Mouse (Mus musculus) CH12.LX (cell line): ENCODE data around the gene Btd. TPM values are rescaled to one million over a fixed set of nuclear protein-coding genes. Genes with fewer than 3 reads are reported as not detected.

Experiments used
- DNase-seq: peaks from one replicate; pipeline ENCODE4 v3.0.0-alpha.2; 2013; ENCODE audit errors: extremely low read depth
- H3K27ac ChIP-seq: 2 replicates; pipeline ENCODE4 v1.5.1; 2012; ENCODE audit warnings: low read depth, mild to moderate bottlenecking, control low read depth, moderate library complexity; ENCODE audit not compliant: insufficient read depth
- H3K27me3 ChIP-seq: replicated peaks from 2 replicates; pipeline ENCODE3; 2012; ENCODE audit warnings: inconsistent platforms
- H3K36me3 ChIP-seq, 2 experiments: replicated peaks in 1 of 2; 2 replicates each; pipeline versions ENCODE3 to v1.6.1; 2012; ENCODE audit warnings: inconsistent platforms in 1 of 2, low read length in 1 of 2, mild to moderate bottlenecking in 1 of 2, mixed read lengths in 1 of 2, moderate library complexity in 1 of 2; ENCODE audit not compliant: control insufficient read depth in 1 of 2, insufficient read depth in 1 of 2
- H3K4me1 ChIP-seq, 2 experiments: 2 replicates each; pipeline ENCODE4 v1.6.1; 2012; ENCODE audit warnings: inconsistent platforms in 1 of 2, moderate library complexity in 1 of 2; ENCODE audit not compliant: insufficient read depth in 2 of 2, control insufficient read depth in 1 of 2
- H3K4me2 ChIP-seq: 2 replicates; pipeline ENCODE4 v1.6.1; 2012; ENCODE audit warnings: low read depth, mild to moderate bottlenecking, control low read depth; ENCODE audit not compliant: poor library complexity, insufficient read depth, severe bottlenecking
- H3K4me3 ChIP-seq, 3 experiments: fragments of 150-350 bp in 1 of 3; sonication (generic) in 1 of 3; replicated peaks in 1 of 3; 2 replicates each; pipeline versions ENCODE3 to v1.5.1; 2011 to 2012; ENCODE audit warnings: low read depth in 2 of 3, low read length in 2 of 3, mild to moderate bottlenecking in 2 of 3, moderate library complexity in 2 of 3, control low read depth in 1 of 3, improper control_type of control experiment in 1 of 3, inconsistent platforms in 1 of 3, mixed read lengths in 1 of 3; ENCODE audit not compliant: poor library complexity in 1 of 3
- H3K79me2 ChIP-seq: replicated peaks from 2 replicates; pipeline ENCODE4 v1.6.1; 2012; ENCODE audit warnings: mild to moderate bottlenecking, moderate library complexity; ENCODE audit not compliant: control insufficient read depth, poor library complexity, insufficient read depth, severe bottlenecking; ENCODE audit errors: extremely low read depth
- H3K9ac ChIP-seq: 2 replicates; pipeline ENCODE4 v1.6.1; 2012; ENCODE audit warnings: low read depth, mild to moderate bottlenecking, control low read depth, moderate library complexity; ENCODE audit not compliant: insufficient read depth
- H3K9me3 ChIP-seq: replicated peaks from 2 replicates; pipeline ENCODE3; 2012; ENCODE audit warnings: low read length, inconsistent platforms, mixed read lengths
- BHLHE40 ChIP-seq: IDR thresholded peaks from 2 replicates; pipeline ENCODE4 v1.6.1; 2011; ENCODE audit warnings: mild to moderate bottlenecking, low read depth, low read length, improper control_type of control experiment
- CHD1 ChIP-seq: IDR thresholded peaks from 2 replicates; pipeline ENCODE4 v1.6.1; 2012; ENCODE audit warnings: low read depth, low read length, improper control_type of control experiment, inconsistent platforms
- CHD2 ChIP-seq: IDR thresholded peaks from 2 replicates; pipeline ENCODE4 v1.6.1; 2011; ENCODE audit warnings: low read length, improper control_type of control experiment
- CTCF ChIP-seq, 2 experiments: IDR thresholded peaks in 1 of 2; conservative IDR thresholded peaks in 1 of 2; 2 replicates each; pipeline ENCODE4 v1.5.1; 2011 to 2012; ENCODE audit warnings: low read depth in 2 of 2, low read length in 2 of 2, improper control_type of control experiment in 1 of 2, inconsistent platforms in 1 of 2, mild to moderate bottlenecking in 1 of 2, moderate library complexity in 1 of 2
- E2F4 ChIP-seq: IDR thresholded peaks from 2 replicates; pipeline ENCODE4 v1.6.1; 2011; ENCODE audit warnings: low read depth, low read length, improper control_type of control experiment; ENCODE audit not compliant: insufficient replicate concordance
- ELF1 ChIP-seq: IDR thresholded peaks from 2 replicates; pipeline ENCODE4 v1.6.1; 2014; ENCODE audit warnings: low read depth, mild to moderate bottlenecking, inconsistent platforms, low read length, improper control_type of control experiment
- ETS1 ChIP-seq: conservative IDR thresholded peaks from 2 replicates; pipeline ENCODE4 v1.6.1; 2012; ENCODE audit warnings: low read depth, mild to moderate bottlenecking, inconsistent platforms, low read length, improper control_type of control experiment, moderate library complexity
- HCFC1 ChIP-seq: IDR thresholded peaks from 2 replicates; pipeline ENCODE4 v1.6.1; 2012; ENCODE audit warnings: low read depth, mild to moderate bottlenecking, inconsistent platforms, low read length, improper control_type of control experiment
- JUN ChIP-seq: IDR thresholded peaks from 2 replicates; pipeline ENCODE4 v1.6.1; 2011; ENCODE audit warnings: low read depth, mild to moderate bottlenecking, low read length, improper control_type of control experiment, moderate library complexity; ENCODE audit not compliant: insufficient read depth
- MYC ChIP-seq: IDR thresholded peaks from 2 replicates; pipeline ENCODE4 v1.6.1; 2011; ENCODE audit warnings: low read depth, mild to moderate bottlenecking, improper control_type of control experiment, low read length
- NRF1 ChIP-seq: IDR thresholded peaks from 2 replicates; pipeline ENCODE4 v1.6.1; 2014; ENCODE audit warnings: low read depth, mild to moderate bottlenecking, inconsistent platforms, low read length, improper control_type of control experiment, moderate library complexity
- POLR2A ChIP-seq: IDR thresholded peaks from 2 replicates; pipeline ENCODE4 v1.6.1; 2011; ENCODE audit warnings: low read depth, mild to moderate bottlenecking, improper control_type of control experiment, low read length
- POLR2AphosphoS2 ChIP-seq: IDR thresholded peaks from 2 replicates; pipeline ENCODE4 v1.6.1; 2011; ENCODE audit warnings: low read depth, low read length, improper control_type of control experiment
- RAD21 ChIP-seq: IDR thresholded peaks from 2 replicates; pipeline ENCODE4 v1.6.1; 2011; ENCODE audit warnings: low read depth, mild to moderate bottlenecking, low read length, improper control_type of control experiment, moderate library complexity
- RCOR1 ChIP-seq: conservative IDR thresholded peaks from 2 replicates; pipeline ENCODE4 v1.6.1; 2012; ENCODE audit warnings: low read depth, mild to moderate bottlenecking, inconsistent platforms, low read length, improper control_type of control experiment
- UBTF ChIP-seq: IDR thresholded peaks from 2 replicates; pipeline ENCODE4 v1.6.1; 2012; ENCODE audit warnings: low read depth, mild to moderate bottlenecking, inconsistent platforms, low read length, improper control_type of control experiment, moderate library complexity
- ZC3H11A ChIP-seq: IDR thresholded peaks from 2 replicates; pipeline ENCODE4 v1.6.1; 2012; ENCODE audit warnings: low read depth, mild to moderate bottlenecking, inconsistent platforms, low read length, improper control_type of control experiment
- ZNF384 ChIP-seq: IDR thresholded peaks from 2 replicates; pipeline ENCODE4 v1.6.1; 2012; ENCODE audit warnings: low read depth, low read length, improper control_type of control experiment, inconsistent platforms
- dilution Hi-C: fragments of 300-500 bp; cut with MboI; formaldehyde crosslinking; loops from 2 replicates; pipeline ENCODE4 v1.14.3; 2020; ENCODE audit warnings: low sequenced_read_pairs; ENCODE audit not compliant: extremely low pct_unique_long_range_greater_than_20kb, extremely low pct_ligation_motif_present
- in situ Hi-C: fragments of 300-500 bp; cut with MboI; formaldehyde crosslinking; loops from 3 replicates; pipeline ENCODE4 v1.14.3; 2019; ENCODE audit warnings: low sequenced_read_pairs, low pct_ligation_motif_present, low pct_unique_long_range_greater_than_20kb, mixed read lengths
- polyA plus RNA-seq: library from polyadenylated mRNA; unstranded; fragments of >175 nt; gene quantifications from 2 replicates; pipeline ENCODE4 v1.2.1, GENCODE M21; 2012; ENCODE audit warnings: low read depth; ENCODE audit not compliant: insufficient read length
- total RNA-seq, 2 experiments: library from RNA; depleted of rRNA; stranded (reverse); fragments of 300-350 nt in 1 of 2; fragments of >200 nt in 1 of 2; gene quantifications; 2 replicates each; pipeline ENCODE4 v1.2.3; 2012 to 2014

Btd gene
- total and polyA plus RNA-seq, 3 experiments: 16.2 to 25.4 (median 23.0) TPM

GRCm38 (mm10) chr14:31652106-31652505 is 11.3 kb downstream of the Btd start:
- DNase-seq: no peak
- Histone ChIP-seq H3K4me2 (no peak overlapping the region), H3K27me3 (no peaks in the 10 kb centered on the region), H3K4me1 (peaks cover 16 to 48% of the 10 kb centered on the region in 2 experiments), H3K79me2 (no peaks in the 10 kb centered on the region; the same call in 1 of the 2 replicates), H3K36me3 (peaks cover 0 to 2% of the 10 kb centered on the region in 2 experiments), H3K9ac (no peak overlapping the region), H3K27ac (no peak overlapping the region), H3K9me3 (peaks cover 3% of the 10 kb centered on the region), H3K4me3 (no peak overlapping the region)
- TF ChIP-seq JUN (no peak), HCFC1 (no peak), ZC3H11A (no peak), RAD21 (no peak), RCOR1 (no peak), E2F4 (no peak), BHLHE40 (no peak), UBTF (no peak), CHD1 (no peak), POLR2A (no peak), ETS1 (no peak), POLR2AphosphoS2 (no peak), CHD2 (no peak)
- dilution Hi-C loops (no loop called here), in situ Hi-C loops (loop anchor here (5.0 to 10.0 kb wide), 3 partner anchors 130 to 433 kb away; partner anchors contain the start of genes Dph3 and Oxnad1)

- TF ChIP-seq MYC (no peak), RAD21 (peak; percentile 6; the same call in 1 of the 2 replicates), CTCF (conservative IDR thresholded peaks at IDR 0.05 in 1 of 2, IDR thresholded peaks at IDR 0.05 in 1 of 2; ENCODE audit: low read depth in 2 of 2, low read length in 2 of 2) (no peak), NRF1 (no peak), ELF1 (no peak), POLR2AphosphoS2 (no peak), ZNF384 (no peak)
- TF ChIP-seq, all 38 proteins: peak for 1
- in situ Hi-C loops (loop anchor here (5.0 to 10.0 kb wide), 3 partner anchors 130 to 432 kb away; partner anchors contain the start of genes Dph3 and Oxnad1), dilution Hi-C loops (no loop called here)
- Histone ChIP-seq H3K4me1 (peaks cover 20 to 53% of the 10 kb centered on the region in 2 experiments), H3K4me3 (peak overlapping the region in 1 of 3 experiments; percentile 34), H3K27ac (0 out of 2 replicates have a peak overlapping the region, but pooled peaks have one; percentile 29), H3K79me2 (no peaks in the 10 kb centered on the region; the same call in 1 of the 2 replicates), H3K9me3 (peaks cover 3% of the 10 kb centered on the region), H3K27me3 (no peaks in the 10 kb centered on the region), H3K4me2 (peak overlapping the region; percentile 67; the same call in 1 of the 2 replicates), H3K9ac (no peak overlapping the region), H3K36me3 (peaks cover 0 to 2% of the 10 kb centered on the region in 2 experiments)
- no peak for DNase-seq
These were observed 11.8 kb downstream of the Btd start for GRCm38 (mm10) chr14:31652624-31653023.
